Mouse (Mus musculus): ENCODE measurements around the gene Ces1b. TPM values are rescaled to one million over a fixed set of nuclear protein-coding genes. Genes with fewer than 3 reads are reported as not detected.

Gene Ces1b
- polyA plus RNA-seq (2012; ENCODE audit: insufficient read depth, insufficient read length, missing spikeins) = not detected in 2 replicates

DNA sequence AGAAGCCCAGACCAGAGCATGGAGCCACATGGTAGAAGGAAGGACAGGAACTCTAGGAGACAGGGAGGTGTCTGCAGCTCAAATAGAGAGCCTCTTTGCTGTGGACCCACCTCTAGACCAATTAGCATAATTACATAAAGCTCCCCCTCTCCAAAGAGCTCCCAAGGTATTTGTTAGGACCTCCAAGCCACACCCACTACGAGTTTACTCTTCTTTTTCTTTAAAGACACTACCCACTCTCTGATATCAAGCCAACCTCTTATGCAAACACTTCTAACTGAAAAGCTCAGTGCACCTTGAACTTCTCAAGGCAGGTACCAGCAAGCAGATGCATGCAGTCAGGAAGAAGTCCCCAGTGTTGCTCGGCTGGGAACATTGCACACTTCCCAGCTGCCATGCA is at the start of gene Ces1b:
TSS of gene Ces1b (minus strand) at position 131 of the 400 bp plus-strand sequence.
- Histone ChIP-seq H3K27ac (replicated peaks; ENCODE audit: low read depth, low read length) (no peak within 1 kb of the TSS), H3K4me3 (ENCODE audit: insufficient read depth, low read depth, low read length) (no peak within 1 kb of the TSS), H3K4me1 (ENCODE audit: control insufficient read depth, insufficient read depth, insufficient read length, low read length) (no peaks in the 10 kb centered on the region)

DNA sequence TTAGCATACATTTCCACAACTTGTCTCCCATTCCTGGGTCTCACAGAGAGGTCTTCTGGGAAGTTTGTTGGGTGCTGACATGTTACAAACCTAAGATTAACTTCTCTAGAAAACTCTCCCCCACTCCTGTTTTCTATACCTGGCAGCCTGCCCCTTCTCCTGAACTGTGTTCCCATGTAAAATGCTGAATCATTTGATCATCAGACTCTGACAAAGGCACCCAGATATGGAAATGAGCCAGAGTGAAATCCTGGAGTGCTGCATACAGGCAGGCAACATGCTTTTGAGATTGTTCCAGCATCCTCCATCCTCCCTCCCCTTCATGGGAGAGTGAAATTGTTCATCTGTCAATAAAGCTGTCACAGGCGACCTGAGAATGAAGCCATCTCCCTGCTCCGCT is 46.7 kb upstream of the Ces1b start:
- Histone ChIP-seq H3K27ac (replicated peaks; ENCODE audit: low read depth, low read length) (no peak overlapping the region), H3K4me1 (ENCODE audit: control insufficient read depth, insufficient read depth, insufficient read length, low read length) (no peaks in the 10 kb centered on the region), H3K4me3 (ENCODE audit: insufficient read depth, low read depth, low read length) (no peak overlapping the region)

DNA sequence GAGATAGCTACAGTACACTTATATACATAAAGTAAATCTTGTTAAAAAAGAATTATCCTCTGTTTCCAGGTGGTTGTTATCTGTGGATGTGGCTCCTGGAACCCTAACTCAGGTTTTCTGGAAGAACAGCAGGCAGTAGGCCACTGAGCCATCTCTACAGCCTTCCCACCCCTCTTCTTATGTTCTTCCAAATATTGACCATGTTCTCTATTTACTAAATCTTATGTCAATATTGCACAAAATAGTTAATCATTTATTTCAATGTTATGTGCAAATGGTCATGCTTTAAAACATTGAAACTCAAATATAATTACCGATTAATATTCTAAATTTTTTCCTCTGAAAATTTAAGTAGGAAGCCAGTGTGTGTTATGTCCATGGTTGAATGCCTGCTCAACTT is 42.2 kb upstream of the Ces1b start:
- Histone ChIP-seq H3K4me1 (ENCODE audit: control insufficient read depth, insufficient read depth, insufficient read length, low read length) (no peaks in the 10 kb centered on the region), H3K27ac (replicated peaks; ENCODE audit: low read depth, low read length) (no peak overlapping the region), H3K4me3 (ENCODE audit: insufficient read depth, low read depth, low read length) (no peak overlapping the region)

DNA sequence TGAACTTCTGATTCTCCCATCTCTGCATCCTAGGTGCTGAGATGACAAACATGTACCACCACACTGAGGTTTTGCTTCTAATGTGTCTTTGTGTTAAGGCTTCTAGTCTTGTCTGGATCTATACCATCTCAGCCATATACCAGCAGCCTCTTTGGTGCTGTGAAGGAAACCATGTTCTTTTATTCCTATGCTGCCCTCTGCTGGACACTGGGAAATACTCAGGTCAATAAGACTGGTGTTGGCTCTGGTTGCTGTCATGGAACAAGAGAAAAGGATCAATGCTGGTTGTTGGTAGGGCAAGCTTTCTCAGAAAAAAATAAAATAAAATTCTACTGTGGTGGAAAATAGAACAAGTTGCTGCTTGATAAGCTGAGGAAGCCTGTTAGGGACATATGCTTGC is 15.6 kb upstream of the Ces1b start:
- no peaks in the 10 kb centered on the region for H3K4me1 ChIP-seq (ENCODE audit: control insufficient read depth, insufficient read depth, insufficient read length, low read length)
- no peak overlapping the region for H3K27ac ChIP-seq (replicated peaks; ENCODE audit: low read depth, low read length)
- H3K4me3 ChIP-seq (ENCODE audit: insufficient read depth, low read depth, low read length) = no peak overlapping the region

DNA sequence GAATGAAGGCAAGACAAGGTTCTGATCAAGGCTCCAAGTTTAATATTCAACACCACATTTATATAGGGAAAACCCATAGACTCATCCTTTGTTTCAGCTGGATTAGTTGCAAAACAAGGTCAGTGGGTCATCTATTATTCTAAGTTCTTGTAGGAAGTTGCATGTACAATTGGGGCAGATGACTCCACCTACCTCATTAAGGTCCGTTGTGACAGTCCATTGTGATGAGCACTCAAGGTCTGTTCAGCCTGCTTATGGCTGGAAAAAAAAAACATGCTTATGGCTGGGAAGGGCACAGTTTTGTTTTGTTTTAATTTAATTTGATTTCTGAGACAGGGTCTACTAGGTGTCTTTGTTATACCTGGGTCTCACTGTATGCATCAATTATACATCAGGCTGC is 11.5 kb upstream of the Ces1b start:
- no peaks in the 10 kb centered on the region for H3K4me1 ChIP-seq (ENCODE audit: control insufficient read depth, insufficient read depth, insufficient read length, low read length)
- no peak overlapping the region for H3K4me3 ChIP-seq (ENCODE audit: insufficient read depth, low read depth, low read length)

DNA sequence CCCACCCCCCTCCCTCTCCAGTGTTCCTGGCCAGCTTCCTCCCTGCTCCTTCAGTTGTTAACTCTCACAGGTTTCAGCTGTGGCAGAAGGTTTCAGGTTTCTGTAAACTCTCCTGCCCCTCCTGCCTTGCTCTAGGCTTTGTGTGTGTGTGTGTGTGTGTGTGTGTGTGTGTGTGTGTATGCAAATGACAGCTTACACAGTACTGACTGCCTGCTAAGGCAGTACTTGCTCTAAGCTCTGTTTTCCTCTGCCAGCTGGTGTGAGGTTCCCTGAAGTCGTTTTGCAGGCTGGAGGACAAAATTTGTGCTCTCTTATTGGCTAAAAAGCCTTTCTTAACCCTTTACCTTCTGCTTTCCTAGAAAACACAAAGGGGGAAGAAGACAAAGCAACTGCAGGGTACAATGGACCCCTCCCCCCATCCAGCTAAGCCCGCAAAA is 8.9 kb upstream of the Ces1b start:
- no peaks in the 10 kb centered on the region for H3K4me1 ChIP-seq (ENCODE audit: control insufficient read depth, insufficient read depth, insufficient read length, low read length)
- H3K27ac ChIP-seq (replicated peaks; ENCODE audit: low read depth, low read length) = no peak overlapping the region
- no peak overlapping the region for H3K4me3 ChIP-seq (ENCODE audit: insufficient read depth, low read depth, low read length)

More for the DNA sequence above, 11.5 kb upstream of the Ces1b start:
- H3K27ac ChIP-seq (replicated peaks; ENCODE audit: low read depth, low read length) = no peak overlapping the region

DNA sequence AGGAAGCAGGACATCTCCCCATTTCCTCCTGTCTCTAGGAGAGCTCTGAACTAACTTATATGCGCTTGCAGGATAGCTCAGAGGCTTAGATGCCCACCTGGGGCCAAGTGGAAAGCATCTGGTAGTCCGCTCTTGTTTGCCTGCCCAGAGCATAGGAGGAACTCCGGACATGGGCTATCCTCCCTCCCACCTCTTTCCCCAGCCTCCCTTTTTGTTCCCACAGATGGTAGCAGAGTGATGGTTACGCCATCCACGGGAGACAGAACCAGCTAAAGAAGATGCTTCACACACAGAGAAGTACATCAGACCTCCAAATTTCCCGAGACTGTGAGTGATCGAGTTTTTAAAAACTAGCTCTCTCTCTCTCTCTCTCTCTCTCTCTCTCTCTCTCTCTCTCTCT is 8.4 kb upstream of the Ces1b start:
- H3K4me1 ChIP-seq (ENCODE audit: control insufficient read depth, insufficient read depth, insufficient read length, low read length) = no peaks in the 10 kb centered on the region
- no peak overlapping the region for H3K27ac ChIP-seq (replicated peaks; ENCODE audit: low read depth, low read length)
- no peak overlapping the region for H3K4me3 ChIP-seq (ENCODE audit: insufficient read depth, low read depth, low read length)

DNA sequence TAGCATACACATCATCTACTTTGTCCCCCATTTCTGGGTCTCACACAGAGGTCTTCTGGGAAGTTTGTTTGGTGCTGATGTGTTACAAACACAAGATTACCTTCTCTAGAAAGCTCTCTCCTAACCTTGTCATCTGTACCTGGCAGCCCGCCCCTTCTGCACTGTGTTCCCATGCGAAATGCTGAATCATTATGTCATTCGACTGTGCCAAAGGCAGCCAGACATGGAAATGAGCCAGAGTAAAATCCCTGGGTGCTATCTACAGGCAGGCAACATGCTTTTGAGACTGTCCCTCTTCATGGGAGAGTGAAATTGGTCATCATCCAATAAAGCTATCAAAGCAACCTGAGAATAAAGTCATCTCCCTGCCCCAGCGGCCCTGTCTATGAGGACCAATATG is 4.6 kb downstream of the Ces1b start:
- no peak overlapping the region for H3K27ac ChIP-seq (replicated peaks; ENCODE audit: low read depth, low read length)
- no peak overlapping the region for H3K4me3 ChIP-seq (ENCODE audit: insufficient read depth, low read depth, low read length)
- H3K4me1 ChIP-seq (ENCODE audit: control insufficient read depth, insufficient read depth, insufficient read length, low read length) = no peaks in the 10 kb centered on the region

DNA sequence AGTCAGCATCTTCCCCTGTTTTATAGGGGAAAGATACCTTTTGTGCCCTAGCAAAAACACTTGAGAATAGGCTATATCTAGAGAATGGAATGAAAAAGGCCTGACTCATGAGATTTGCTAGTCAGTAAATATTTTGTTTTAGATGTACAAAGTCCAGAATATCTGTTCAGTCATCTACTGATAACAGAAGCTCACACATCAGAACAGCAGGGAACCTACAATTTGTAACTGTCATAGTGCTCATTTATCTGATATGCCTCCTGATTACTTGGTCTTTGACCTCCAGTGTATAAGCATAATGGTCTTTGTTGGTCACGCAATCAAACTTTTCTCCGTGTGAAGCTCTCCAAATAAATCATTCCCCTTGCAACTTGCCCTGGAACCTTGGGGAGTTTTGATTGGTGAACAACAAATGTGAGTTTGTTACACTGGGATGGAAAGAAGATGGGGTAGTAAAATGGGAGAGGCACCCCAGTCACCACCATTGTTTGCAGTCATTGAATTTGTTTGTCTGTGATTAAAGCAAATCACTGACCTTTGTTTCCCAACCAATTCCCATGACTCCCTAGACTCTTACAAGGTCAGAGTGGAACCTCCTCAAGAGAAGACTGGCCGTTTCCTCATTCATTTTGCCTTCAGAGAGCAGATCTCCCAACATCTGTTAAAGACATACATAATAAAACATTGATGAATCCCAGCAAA is 16.2 kb downstream of the Ces1b start:
- Histone ChIP-seq H3K27ac (replicated peaks; ENCODE audit: low read depth, low read length) (no peak overlapping the region), H3K4me3 (ENCODE audit: insufficient read depth, low read depth, low read length) (no peak overlapping the region), H3K4me1 (ENCODE audit: control insufficient read depth, insufficient read depth, insufficient read length, low read length) (peaks cover 5% of the 10 kb centered on the region; the same call in 1 of the 2 replicates)

DNA sequence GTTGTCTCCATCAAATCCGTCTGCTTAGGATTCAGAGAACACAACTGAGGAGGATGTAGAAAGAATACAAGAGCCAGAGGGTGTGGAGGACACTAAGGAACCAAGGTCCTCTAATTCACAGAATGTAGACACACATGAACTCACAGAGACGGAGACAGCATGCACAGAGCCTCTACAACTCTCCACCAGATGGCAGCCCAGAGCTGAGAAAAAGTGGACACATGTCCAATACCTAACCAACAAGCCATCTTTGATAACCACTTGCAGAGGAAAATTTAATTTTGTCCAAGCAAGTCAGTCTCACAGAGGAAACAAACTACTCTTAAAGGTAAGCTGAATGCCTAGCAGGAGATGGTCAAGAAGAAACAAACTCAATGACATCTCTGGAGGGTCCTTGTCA is 20.6 kb downstream of the Ces1b start:
- Histone ChIP-seq H3K4me1 (ENCODE audit: control insufficient read depth, insufficient read depth, insufficient read length, low read length) (peaks cover 3% of the 10 kb centered on the region; the same call in 1 of the 2 replicates), H3K27ac (replicated peaks; ENCODE audit: low read depth, low read length) (no peak overlapping the region), H3K4me3 (ENCODE audit: insufficient read depth, low read depth, low read length) (no peak overlapping the region)

DNA sequence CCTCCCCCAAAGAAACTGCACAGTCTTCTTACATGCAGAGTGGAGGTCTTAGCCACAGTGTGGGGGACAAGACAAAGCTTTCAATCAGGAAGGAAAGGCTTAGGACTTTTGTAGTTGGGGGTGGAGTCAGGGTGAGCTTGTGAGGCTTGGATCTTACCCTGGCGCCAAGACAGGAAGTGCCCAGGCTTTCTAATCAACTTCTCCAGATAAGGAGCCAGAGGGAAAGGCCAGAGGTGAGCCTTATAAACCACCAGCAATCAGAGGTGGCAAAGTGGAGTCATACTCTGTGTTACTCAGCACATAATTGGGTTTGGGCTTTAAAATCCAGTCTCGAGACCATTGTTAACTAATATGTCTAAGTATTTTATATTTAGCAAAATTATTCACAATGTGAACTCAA is 24.6 kb downstream of the Ces1b start:
- no peaks in the 10 kb centered on the region for H3K4me1 ChIP-seq (ENCODE audit: control insufficient read depth, insufficient read depth, insufficient read length, low read length)
- H3K27ac ChIP-seq (replicated peaks; ENCODE audit: low read depth, low read length) = no peak overlapping the region
- H3K4me3 ChIP-seq (ENCODE audit: insufficient read depth, low read depth, low read length) = no peak overlapping the region

DNA sequence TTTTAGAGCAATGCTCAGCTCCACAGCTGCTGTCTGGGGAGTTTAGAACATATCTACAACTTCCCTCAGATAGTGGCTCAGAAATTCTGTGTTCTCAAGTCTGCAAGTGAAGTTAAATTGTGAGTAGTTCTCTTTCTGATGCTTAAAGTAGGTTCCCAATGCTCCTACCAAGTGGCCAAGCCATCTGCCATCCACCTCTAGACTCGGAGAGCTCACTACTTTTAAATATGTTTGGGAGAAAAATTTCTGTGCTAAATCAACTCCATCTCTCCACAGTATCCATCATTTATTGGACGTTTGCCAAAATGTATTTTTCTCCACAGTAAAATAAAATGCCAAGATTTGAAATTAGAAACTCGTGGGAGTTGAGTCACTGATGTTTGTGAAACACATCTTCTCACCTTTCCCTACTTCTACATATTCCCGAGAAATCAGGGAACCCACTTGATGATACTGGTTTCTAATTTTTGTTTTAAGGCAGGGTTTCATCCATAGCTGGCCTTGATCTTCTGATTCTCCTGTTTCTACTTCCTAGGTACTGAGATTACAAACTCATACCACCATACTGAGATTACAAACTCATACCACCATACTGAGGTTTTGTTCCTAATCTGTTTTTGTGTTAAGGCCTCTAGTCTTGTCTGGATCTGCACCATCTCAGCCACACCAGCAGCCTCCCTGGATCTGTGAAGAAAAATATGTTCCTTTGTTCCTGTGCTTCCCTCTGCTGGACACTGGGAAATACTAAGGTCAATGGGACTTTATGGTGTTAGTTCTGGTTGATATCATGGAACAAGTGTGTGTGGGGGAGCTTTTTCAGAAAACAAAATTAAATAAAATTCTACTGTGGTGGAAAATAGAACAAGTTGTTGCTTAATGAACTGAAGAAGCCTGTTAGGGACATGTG is 31.1 kb downstream of the Ces1b start:
- Histone ChIP-seq H3K4me3 (ENCODE audit: insufficient read depth, low read depth, low read length) (no peak overlapping the region), H3K4me1 (ENCODE audit: control insufficient read depth, insufficient read depth, insufficient read length, low read length) (no peaks in the 10 kb centered on the region), H3K27ac (replicated peaks; ENCODE audit: low read depth, low read length) (no peak overlapping the region)

DNA sequence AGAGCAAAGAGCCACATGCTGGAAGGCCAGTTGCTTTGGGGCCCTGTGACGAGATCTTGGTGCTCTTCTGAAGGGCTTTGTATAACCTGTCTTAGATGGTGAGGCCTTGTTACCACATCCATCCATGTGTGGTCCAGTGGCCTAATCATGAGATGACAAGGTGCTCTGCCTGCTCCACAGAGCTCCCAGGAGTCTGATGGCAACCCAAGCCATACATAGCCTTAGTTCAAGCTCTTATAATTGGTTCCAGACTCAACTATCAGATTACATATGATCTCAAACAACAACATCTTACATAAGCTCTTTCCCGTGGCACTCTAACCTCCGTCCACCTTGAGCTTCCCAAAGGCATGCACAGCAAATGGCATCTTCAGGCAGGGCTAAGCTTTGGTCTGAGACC is 31.7 kb downstream of the Ces1b start, which contains the start of gene Ces1a:
TSS of gene Ces1a (minus strand) at position 101 of the 400 bp plus-strand sequence.
- no peaks in the 10 kb centered on the region for H3K4me1 ChIP-seq (ENCODE audit: control insufficient read depth, insufficient read depth, insufficient read length, low read length)
- no peak within 1 kb of the TSS for H3K27ac ChIP-seq (replicated peaks; ENCODE audit: low read depth, low read length)
- no peak within 1 kb of the TSS for H3K4me3 ChIP-seq (ENCODE audit: insufficient read depth, low read depth, low read length)

DNA sequence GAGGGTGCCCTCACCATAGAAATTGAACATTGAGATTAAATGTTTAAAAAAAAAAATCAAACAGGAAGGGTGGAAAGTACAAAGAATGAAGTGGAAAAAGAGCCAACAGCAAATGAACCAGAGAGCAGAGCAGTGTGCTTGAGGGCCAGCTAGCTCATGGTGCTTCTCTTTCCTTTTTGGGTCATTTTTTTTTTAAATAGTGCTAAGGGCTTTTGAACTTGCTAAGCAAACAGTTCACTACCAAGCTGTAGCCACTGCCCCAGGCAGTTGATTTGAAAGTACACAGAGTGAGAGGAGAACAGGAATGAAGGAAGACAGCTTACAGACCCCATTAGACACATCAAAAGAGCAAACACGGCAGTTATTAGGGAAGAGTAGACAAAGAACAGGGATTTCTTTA is 36.7 kb downstream of the Ces1b start:
- Histone ChIP-seq H3K27ac (replicated peaks; ENCODE audit: low read depth, low read length) (no peak overlapping the region), H3K4me1 (ENCODE audit: control insufficient read depth, insufficient read depth, insufficient read length, low read length) (no peaks in the 10 kb centered on the region), H3K4me3 (ENCODE audit: insufficient read depth, low read depth, low read length) (no peak overlapping the region)

DNA sequence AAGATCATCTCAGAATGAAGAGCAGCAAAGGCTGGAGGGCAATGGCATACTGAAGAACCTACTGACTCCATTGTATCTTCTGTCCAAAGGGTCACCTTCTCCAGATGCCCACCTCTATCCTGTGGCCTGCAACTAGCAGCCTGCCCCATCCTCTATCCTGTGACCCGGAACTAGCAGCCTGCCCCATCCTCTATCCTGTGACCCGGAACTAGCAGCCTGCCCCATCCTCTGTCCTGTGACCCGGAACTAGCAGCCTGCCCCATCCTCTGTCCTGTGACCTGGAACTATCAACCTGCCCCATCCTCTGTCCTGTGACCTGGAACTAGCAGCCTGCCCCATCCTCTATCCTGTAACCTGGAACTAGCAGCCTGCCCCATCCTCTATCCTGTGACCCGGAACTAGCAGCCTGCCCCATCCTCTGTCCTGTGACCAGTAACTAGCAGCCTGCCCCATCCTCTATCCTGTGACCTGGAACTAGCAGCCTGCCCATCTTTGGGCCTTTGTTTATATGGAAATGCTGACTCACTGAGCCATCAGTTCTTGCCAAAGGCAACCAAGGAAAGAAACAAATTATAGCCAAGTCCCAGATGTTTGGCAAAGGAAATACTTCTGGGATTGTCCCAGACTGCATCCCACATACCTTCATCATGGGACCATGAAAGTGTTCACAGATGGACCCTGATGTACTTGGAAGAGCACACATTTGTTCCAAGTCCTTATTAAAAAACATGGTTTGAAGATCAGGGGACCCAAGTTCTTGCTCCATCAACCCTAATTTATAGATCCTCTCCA is 38.8 kb downstream of the Ces1b start:
- Histone ChIP-seq H3K4me3 (ENCODE audit: insufficient read depth, low read depth, low read length) (no peak overlapping the region), H3K27ac (replicated peaks; ENCODE audit: low read depth, low read length) (no peak overlapping the region; the same call in 1 of the 2 replicates), H3K4me1 (ENCODE audit: control insufficient read depth, insufficient read depth, insufficient read length, low read length) (no peaks in the 10 kb centered on the region)

Data from brown adipose tissue, adult 24 weeks (tissue).